Mouse (Mus musculus) liver, adult 2 months (tissue): ENCODE measurements around the gene Cd2ap. TPM values are rescaled to one million over a fixed set of nuclear protein-coding genes. Genes with fewer than 3 reads are reported as not detected.

ENCODE experiments used
- DNase-seq: peaks from one replicate; pipeline ENCODE4 v3.0.0-alpha.2; 2011; ENCODE audit warnings: low read depth, low spot score; ENCODE audit errors: extremely low read depth
- H3K27ac ChIP-seq: fragments of 200-500 bp; replicated peaks from 2 replicates; pipeline ENCODE4 v1.5.1; 2012; ENCODE audit warnings: low read depth, mild to moderate bottlenecking, control low read depth, inconsistent platforms, low read length; ENCODE audit not compliant: insufficient read depth
- H3K27me3 ChIP-seq: fragments of 200-500 bp; 2 replicates; pipeline ENCODE4 v1.6.1; 2012; ENCODE audit warnings: mild to moderate bottlenecking, moderate library complexity, low read length, inconsistent platforms; ENCODE audit not compliant: control insufficient read depth, insufficient read depth
- H3K36me3 ChIP-seq: fragments of 200-500 bp; 2 replicates; pipeline ENCODE4 v1.6.1; 2012; ENCODE audit warnings: low read length, inconsistent platforms; ENCODE audit not compliant: control insufficient read depth, insufficient read depth
- H3K4me1 ChIP-seq: fragments of 200-500 bp; 2 replicates; pipeline ENCODE4 v1.6.1; 2011; ENCODE audit warnings: low read length; ENCODE audit not compliant: control insufficient read depth, insufficient read depth
- H3K4me3 ChIP-seq: fragments of 200-500 bp; 2 replicates; pipeline ENCODE4 v1.5.1; 2011; ENCODE audit warnings: low read depth, mild to moderate bottlenecking, control low read depth, low read length, moderate library complexity; ENCODE audit not compliant: insufficient read depth
- H3K79me2 ChIP-seq: fragments of 200-500 bp; 2 replicates; pipeline ENCODE4 v1.6.1; 2012; ENCODE audit warnings: inconsistent platforms, mild to moderate bottlenecking, low read length, moderate library complexity; ENCODE audit not compliant: control insufficient read depth, insufficient read depth
- H3K9ac ChIP-seq: fragments of 200-500 bp; 2 replicates; pipeline ENCODE4 v1.6.1; 2012; ENCODE audit warnings: low read depth, mild to moderate bottlenecking, control low read depth, inconsistent platforms, low read length
- CTCF ChIP-seq: fragments of 200-500 bp; IDR thresholded peaks from 2 replicates; pipeline ENCODE4 v1.5.1; 2011; ENCODE audit warnings: low read depth, low read length, control low read depth
- POLR2A ChIP-seq: fragments of 200-500 bp; IDR thresholded peaks from 2 replicates; pipeline ENCODE4 v1.6.1; 2011; ENCODE audit warnings: low read length, control low read depth; ENCODE audit not compliant: insufficient read depth; ENCODE audit errors: extremely low read depth
- WGBS: fragments of 180-500 bp; shearing (Covaris S2); methylation state at CpG from one replicate; pipeline ENCODE4 v1.1.7; 2018; 5-methylcytosine and 5-hydroxymethylcytosine counted together
- polyA plus RNA-seq: library from polyadenylated mRNA; depleted of rRNA; stranded (reverse); fragments of >200 nt; gene quantifications from 2 replicates; pipeline ENCODE4 v1.2.3, GENCODE M21; 2012
- total RNA-seq: library from RNA; depleted of rRNA; stranded (reverse); fragments of >200 nt; gene quantifications from 2 replicates; pipeline ENCODE4 v1.2.3, GENCODE M21; 2014

Cd2ap gene
- total and polyA plus RNA-seq, 2 experiments = 8.1 to 20.9 TPM

- Histone ChIP-seq H3K4me3 (no peak overlapping the region), H3K4me1 (no peaks in the 10 kb centered on the region; the same call in 1 of the 2 replicates), H3K79me2 (no peaks in the 10 kb centered on the region), H3K36me3 (no peaks in the 10 kb centered on the region), H3K9ac (no peak overlapping the region), H3K27me3 (no peaks in the 10 kb centered on the region), H3K27ac (no peak overlapping the region)
- TF ChIP-seq CTCF (no peak), POLR2A (no peak)
- no peak for DNase-seq
- 72% methylated on average over 4 of the region's 4 CpGs for WGBS
These were observed 10.8 kb upstream of the Cd2ap start for GRCm38 (mm10) chr17:42887282-42887707.

DNA sequence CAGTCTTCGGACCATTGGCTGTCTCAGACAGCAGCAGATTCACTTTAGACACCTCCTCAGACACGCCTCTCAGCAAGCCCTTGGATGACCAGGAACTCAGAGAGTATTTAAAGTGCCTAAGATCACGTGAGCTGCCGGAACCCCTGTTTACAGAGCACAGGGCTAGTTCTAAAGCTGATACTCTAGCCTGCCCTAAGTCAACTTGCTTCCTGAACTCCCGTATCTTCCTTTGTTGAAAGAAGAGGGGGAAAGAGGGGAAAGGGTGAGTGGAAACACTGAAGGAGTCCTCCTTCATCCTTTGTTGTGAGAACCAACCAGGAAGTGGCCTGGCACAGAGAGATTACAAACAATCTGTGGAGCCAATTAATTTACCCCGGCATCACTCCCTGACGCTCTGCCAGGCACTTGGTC, 8.6 kb upstream of the Cd2ap start:
- no peak overlapping the region for H3K9ac ChIP-seq
- no peaks in the 10 kb centered on the region for H3K79me2 ChIP-seq
- no peaks in the 10 kb centered on the region; the same call in 1 of the 2 replicates for H3K4me1 ChIP-seq
- no peak for TF ChIP-seq CTCF
- no peak overlapping the region for H3K27ac ChIP-seq
- no peak overlapping the region for H3K4me3 ChIP-seq
- 47% methylated on average over 7 of the region's 7 CpGs for WGBS
- H3K36me3 ChIP-seq = no peaks in the 10 kb centered on the region
- no peak for DNase-seq
- no peaks in the 10 kb centered on the region for H3K27me3 ChIP-seq

GRCm38 (mm10) chr17:42884382-42884781, 7.9 kb upstream of the Cd2ap start:
- no peak overlapping the region for H3K4me3 ChIP-seq
- no peaks in the 10 kb centered on the region for H3K79me2 ChIP-seq
- TF ChIP-seq POLR2A = no peak
- no peak for TF ChIP-seq CTCF
- WGBS = 55% methylated on average over 4 of the region's 4 CpGs
- no peaks in the 10 kb centered on the region for H3K27me3 ChIP-seq
- no peaks in the 10 kb centered on the region; the same call in 1 of the 2 replicates for H3K4me1 ChIP-seq
- no peaks in the 10 kb centered on the region for H3K36me3 ChIP-seq
- H3K9ac ChIP-seq = no peak overlapping the region
- H3K27ac ChIP-seq = no peak overlapping the region
- no peak for DNase-seq

GRCm38 (mm10) chr17:42883769-42884168, 7.3 kb upstream of the Cd2ap start:
- H3K9ac ChIP-seq = no peak overlapping the region
- TF ChIP-seq POLR2A (no peak), CTCF (no peak)
- no peaks in the 10 kb centered on the region; the same call in 1 of the 2 replicates for H3K4me1 ChIP-seq
- no peak overlapping the region for H3K27ac ChIP-seq
- H3K27me3 ChIP-seq = no peaks in the 10 kb centered on the region
- DNase-seq = no peak
- H3K36me3 ChIP-seq = no peaks in the 10 kb centered on the region
- H3K4me3 ChIP-seq = no peak overlapping the region
- 92% methylated on average over 8 of the region's 8 CpGs for WGBS
- H3K79me2 ChIP-seq = no peaks in the 10 kb centered on the region

DNA sequence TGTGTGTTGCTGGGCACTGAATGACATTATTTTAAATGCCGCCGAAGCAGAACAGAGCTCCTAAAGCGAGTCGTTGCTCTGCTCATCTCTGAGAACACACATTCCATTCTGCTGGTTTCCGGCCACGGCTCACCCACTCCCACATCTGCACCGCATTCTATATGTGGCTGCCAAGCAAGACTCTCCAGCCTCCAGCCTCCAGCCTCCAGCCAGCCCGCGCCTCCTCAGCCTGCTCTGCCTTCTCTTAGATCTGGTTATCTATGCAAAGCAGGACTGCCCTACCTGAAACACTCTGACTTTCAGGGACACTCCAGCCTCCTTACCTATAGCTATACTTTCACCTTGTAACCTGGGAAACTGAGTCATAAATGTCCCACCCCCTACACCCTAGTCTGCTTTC, 6.8 kb upstream of the Cd2ap start:
- Histone ChIP-seq H3K79me2 (no peaks in the 10 kb centered on the region), H3K4me3 (no peak overlapping the region), H3K27ac (no peak overlapping the region), H3K36me3 (no peaks in the 10 kb centered on the region), H3K27me3 (no peaks in the 10 kb centered on the region), H3K4me1 (no peaks in the 10 kb centered on the region; the same call in 1 of the 2 replicates), H3K9ac (no peak overlapping the region)
- DNase-seq = no peak
- no peak for TF ChIP-seq POLR2A
- no peak for TF ChIP-seq CTCF
- 74% methylated on average over 9 of the region's 9 CpGs for WGBS

DNA sequence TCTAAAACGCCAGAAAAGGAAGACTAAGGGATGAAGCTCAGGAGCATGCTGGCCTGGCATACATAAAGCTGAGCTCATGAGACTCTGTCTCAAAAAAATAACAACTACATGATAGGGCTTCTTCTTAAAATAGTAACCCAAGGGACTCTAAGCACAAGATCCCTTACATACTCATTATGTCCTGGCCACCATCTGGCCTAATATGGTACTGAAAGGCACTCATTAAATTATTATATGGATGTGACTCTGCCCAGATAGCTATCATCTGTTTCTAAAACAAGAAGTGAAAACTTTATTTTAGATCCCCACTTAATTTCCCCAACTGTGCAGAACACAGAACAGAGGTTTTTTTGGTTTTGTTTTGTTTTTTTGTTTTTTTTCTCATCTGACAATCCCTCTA, 6.4 kb upstream of the Cd2ap start:
- no peaks in the 10 kb centered on the region for H3K36me3 ChIP-seq
- TF ChIP-seq CTCF (no peak), POLR2A (no peak)
- no peaks in the 10 kb centered on the region; the same call in 1 of the 2 replicates for H3K4me1 ChIP-seq
- no peak for DNase-seq
- H3K4me3 ChIP-seq = no peak overlapping the region
- no peaks in the 10 kb centered on the region for H3K27me3 ChIP-seq
- no peak overlapping the region for H3K9ac ChIP-seq
- 81% methylated on average over 1 of the region's 1 CpGs for WGBS
- H3K27ac ChIP-seq = no peak overlapping the region
- no peaks in the 10 kb centered on the region for H3K79me2 ChIP-seq
